Mouse (Mus musculus) cerebellum, adult 9-10 months (tissue): ENCODE results near the gene Rasgrp3.
"Not testable (repeated sequence)": the region's sequence is repeated elsewhere in the genome, so short reads cannot be mapped to it uniquely, and the experiment has no call there.

Experiments
- DNase-seq: peaks from one replicate; pipeline ENCODE4 v3.0.0; 2022

The Rasgrp3 gene

GRCm38 (mm10) chr17:75435599-75435998, at the start of gene Rasgrp3:
Rasgrp3 (plus strand) TSS chr17:75435896.
- no peak for DNase-seq

DNA sequence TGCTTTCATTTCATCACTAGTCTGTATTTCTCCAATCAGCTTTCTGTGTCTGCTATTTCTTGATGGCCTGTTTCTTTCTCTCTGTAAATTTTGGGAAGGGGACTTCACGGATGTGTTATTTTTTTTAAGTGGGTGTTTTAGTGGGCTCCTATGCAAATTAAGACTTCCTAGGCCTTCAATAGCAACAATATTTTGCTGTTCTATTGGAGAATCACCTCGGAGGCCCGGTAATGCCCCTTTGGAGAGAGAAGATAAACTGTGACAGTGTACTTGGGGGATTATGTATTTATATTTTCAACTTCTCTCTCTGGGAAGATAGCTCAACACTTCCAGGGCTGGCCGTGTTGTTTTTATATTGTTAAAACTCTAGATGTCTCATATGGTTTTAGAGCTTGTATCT, 47.3 kb upstream of the Rasgrp3 start:
- DNase-seq: no peak

GRCm38 (mm10) chr17:75390142-75390541, 45.6 kb upstream of the Rasgrp3 start:
- no peak for DNase-seq

- DNase-seq: no peak
Observed at GRCm38 (mm10) chr17:75391429-75392192, 44.1 kb upstream of the Rasgrp3 start.

GRCm38 (mm10) chr17:75406405-75406804, 29.3 kb upstream of the Rasgrp3 start:
- no peak for DNase-seq

- no peak for DNase-seq
Observed at GRCm38 (mm10) chr17:75416861-75417260, 18.8 kb upstream of the Rasgrp3 start.

- DNase-seq: no peak
Observed at GRCm38 (mm10) chr17:75434152-75434551, 1.5 kb upstream of the Rasgrp3 start.

DNA sequence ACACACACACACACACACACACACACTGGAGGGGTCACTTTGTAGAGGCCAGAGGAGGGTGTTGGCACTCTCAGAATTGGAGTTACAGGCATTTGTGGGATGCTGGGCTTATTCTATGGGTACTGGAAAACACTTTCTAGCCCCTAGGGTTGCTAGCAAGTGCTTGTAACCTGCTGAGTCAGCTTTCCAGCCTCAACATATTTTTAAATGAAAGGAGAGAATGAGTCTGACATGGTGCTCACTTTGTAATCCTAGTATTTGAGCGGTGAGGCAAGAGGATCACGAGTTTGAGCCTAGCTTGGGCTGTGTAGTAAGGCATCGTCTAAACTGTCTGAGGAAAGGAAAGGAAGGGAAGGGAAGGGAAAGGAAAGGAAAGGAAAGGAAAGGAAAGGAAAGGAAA, 825 bp upstream of the Rasgrp3 start:
- no peak for DNase-seq

DNA sequence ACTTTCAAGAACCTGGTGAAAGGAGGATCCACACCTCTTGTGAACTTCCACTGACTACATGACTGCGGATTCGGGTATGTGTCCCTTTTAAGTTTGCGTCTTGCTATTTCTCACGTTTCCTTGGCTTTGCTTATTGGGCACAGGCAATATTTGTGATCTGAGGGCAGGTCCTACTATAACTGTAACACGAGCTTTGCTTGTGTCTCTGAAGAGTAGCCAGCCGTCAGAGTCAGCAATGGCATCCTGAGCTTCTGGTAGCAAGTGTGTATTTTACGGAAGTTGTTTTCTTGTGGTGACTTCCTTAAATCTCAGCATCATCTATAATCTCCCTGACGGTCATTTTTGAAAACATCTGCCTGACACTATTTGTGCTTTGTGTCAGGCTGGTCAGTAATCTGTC, 399 bp downstream of the Rasgrp3 start:
- DNase-seq: no peak

DNA sequence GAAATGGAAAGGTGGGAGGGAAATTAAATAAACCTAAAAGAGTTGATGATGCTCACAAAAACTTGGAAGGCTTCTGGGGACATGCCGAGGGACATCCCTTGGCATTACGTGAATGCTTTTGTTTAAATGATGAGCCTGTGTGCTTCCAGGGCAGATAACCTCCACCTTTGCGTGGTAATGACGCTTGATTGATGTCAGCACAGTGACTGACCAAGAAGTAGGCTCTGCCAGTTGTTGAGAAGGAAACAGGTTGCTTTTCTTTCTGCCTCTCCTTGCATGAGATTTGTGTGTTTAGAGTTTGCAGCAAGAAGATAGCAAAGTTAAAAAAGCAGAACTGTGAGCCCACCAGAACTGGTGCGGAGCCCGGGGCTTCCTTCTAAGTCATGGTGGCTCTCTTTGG, 1.1 kb downstream of the Rasgrp3 start:
- no peak for DNase-seq

- no peak for DNase-seq
Observed at GRCm38 (mm10) chr17:75437239-75437750, 1.6 kb downstream of the Rasgrp3 start.

DNA sequence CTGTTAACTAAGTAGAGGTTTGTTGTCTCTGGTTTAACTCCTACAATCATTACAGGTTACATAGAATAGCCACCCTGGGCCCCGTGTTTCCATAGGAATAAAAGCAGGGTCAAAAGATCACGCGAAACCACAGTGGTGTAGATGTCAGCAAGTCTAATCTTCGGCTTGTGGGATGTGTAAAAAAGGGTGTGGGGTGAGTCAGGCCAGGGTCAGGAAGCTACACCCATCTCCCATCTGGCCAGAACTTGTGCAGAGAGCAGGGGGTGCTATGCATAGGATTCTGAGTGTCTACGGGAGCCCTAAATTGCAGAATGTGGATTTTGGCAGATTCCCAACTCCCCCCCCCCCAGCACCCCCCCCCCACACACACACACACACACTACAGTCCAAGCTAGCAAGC, 2.5 kb downstream of the Rasgrp3 start:
- no peak for DNase-seq

- no peak for DNase-seq
Observed at GRCm38 (mm10) chr17:75439062-75439461, 3.4 kb downstream of the Rasgrp3 start.

GRCm38 (mm10) chr17:75440619-75441018, 4.9 kb downstream of the Rasgrp3 start:
- DNase-seq: no peak

DNA sequence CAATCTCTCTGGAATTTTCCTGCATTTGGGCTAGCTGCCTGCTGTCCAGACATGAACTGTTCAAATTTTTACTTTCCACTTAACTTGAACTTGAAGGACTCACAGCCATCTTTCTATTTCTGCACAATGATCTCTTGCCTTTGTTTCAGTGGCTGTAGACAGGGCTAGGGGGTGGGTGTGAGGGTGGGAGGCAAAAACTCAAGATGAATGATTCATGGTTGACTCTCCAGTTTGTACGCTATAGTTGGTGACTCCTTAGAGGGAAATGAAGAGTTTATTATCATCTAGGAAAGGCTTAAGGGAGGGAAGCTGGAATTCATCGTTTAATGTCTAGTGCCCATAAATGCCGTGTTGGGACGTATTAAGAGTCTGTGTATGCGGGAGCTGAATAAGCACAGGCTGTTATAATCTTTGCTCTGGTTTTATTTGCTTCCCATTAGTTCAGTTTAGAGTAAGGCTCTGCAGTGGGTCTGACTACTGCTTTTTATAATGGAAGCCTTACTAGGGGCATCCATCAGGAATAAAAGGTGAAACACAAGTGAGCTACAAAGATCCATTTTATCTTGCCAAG, 5.6 kb downstream of the Rasgrp3 start:
- no peak for DNase-seq

GRCm38 (mm10) chr17:75442352-75442751, 6.7 kb downstream of the Rasgrp3 start:
- no peak for DNase-seq

- no peak for DNase-seq
Observed at GRCm38 (mm10) chr17:75443064-75443621, 7.4 kb downstream of the Rasgrp3 start.

- no peak for DNase-seq
Observed at GRCm38 (mm10) chr17:75448257-75448656, 12.6 kb downstream of the Rasgrp3 start.

DNA sequence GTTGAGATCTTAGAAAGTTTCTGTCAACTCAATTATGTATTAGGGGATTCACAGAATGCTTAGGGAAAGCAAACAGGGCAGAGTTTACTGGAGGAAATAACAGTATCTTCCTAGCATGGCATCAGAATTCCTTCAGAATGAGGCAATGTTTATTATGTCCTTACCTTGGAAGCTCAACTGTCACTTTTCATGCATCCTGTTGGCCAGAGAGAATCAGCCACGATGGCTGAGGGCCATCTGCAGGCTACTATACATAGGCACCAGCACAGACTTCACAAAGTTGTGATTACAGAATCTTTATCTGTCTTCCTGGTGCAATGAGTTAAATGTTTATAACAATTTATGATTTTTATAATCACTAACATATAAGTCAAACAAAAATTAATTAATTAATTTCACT, 13.3 kb downstream of the Rasgrp3 start:
- DNase-seq: no peak

GRCm38 (mm10) chr17:75452313-75452712, 16.6 kb downstream of the Rasgrp3 start:
- DNase-seq: no peak

DNA sequence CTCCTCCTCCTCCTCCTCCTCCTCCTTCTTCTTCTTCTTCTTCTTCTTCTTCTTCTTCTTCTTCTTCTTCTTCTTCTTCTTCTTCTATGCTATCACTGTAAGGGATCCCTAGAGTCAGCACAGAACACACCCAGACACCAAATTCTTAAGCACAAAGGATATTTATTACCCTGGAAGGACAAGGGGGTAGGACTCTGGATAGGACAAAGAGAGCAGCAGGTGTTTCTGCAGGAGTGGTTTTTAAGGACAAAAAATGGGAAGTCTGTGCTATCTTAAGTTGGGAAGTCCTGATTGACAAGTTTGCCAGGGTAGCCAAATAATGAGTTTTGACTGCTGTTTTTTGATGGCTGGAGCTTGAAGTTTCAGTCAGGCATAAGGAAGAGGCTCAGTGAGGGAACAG, 17.9 kb downstream of the Rasgrp3 start:
- DNase-seq: no peak

DNA sequence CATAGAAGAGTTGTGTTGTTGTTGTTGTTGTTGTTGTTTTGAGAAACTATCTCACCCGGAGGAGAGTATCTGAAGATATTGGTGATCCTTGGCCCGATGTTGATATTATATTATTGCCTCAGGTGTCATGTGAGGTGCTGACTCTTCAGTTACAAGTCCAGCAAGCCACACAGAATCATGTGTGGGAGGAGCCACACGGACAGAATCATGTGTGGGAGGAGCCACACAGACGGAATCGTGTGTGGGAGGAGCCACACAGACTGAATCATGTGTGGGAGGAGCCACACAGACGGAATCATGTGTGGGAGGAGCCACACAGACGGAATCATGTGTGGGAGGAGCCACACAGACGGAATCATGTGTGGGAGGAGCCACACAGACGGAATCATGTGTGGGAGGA, 20.4 kb downstream of the Rasgrp3 start:
- not testable (repeated sequence) for DNase-seq

DNA sequence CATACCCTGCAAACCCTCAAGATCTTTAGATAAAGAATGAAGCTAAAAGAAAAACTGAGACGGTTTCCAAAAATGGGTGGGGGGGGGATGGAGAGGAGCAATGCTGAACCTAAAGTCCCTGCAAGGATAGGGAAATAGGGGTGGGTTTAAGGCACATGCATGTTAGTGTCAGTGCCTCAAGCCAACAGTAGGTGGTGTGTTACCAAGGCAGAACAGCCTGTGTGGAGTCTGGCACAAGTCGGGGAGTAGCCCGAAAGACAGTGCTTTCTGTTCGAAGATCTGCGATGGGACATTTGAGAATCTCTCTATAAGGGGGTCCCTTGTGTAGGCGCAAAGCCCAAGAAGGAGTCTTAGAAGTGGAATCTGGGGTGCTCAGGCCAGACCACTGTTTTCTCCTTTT, 24.9 kb downstream of the Rasgrp3 start:
- no peak for DNase-seq

- DNase-seq: no peak
Observed at GRCm38 (mm10) chr17:75461771-75462170, 26.1 kb downstream of the Rasgrp3 start.
